Mouse (Mus musculus) limb, embryonic 10.5 days (tissue): Measurements from ENCODE around the gene Pde1b. TPM values are rescaled to one million over a fixed set of nuclear protein-coding genes. Genes with fewer than 3 reads are reported as not detected.

Source experiments
- DNase-seq: peaks from one replicate; pipeline ENCODE4 v3.0.0-alpha.2; 2017; ENCODE audit warnings: low spot score
- H3K27ac ChIP-seq: fragments of 300-500 bp; sonication (generic); 2 replicates; pipeline ENCODE4 v1.5.1; 2016; ENCODE audit warnings: mild to moderate bottlenecking
- H3K27me3 ChIP-seq: fragments of 300-500 bp; sonication (generic); 2 replicates; pipeline ENCODE4 v1.6.1; 2016; ENCODE audit warnings: low read depth, mild to moderate bottlenecking; ENCODE audit not compliant: poor library complexity, severe bottlenecking
- H3K36me3 ChIP-seq: fragments of 300-500 bp; sonication (generic); 2 replicates; pipeline ENCODE4 v1.6.1; 2016; ENCODE audit warnings: mild to moderate bottlenecking, moderate library complexity
- H3K4me1 ChIP-seq: fragments of 300-500 bp; sonication (generic); 2 replicates; pipeline ENCODE4 v1.6.1; 2016
- H3K4me3 ChIP-seq: fragments of 300-500 bp; sonication (generic); 2 replicates; pipeline ENCODE4 v1.5.1; 2016; ENCODE audit warnings: mild to moderate bottlenecking, moderate library complexity
- H3K9me3 ChIP-seq: fragments of 300-500 bp; sonication (generic); replicated peaks from 2 replicates; pipeline ENCODE4 v1.6.1; 2016; ENCODE audit warnings: mild to moderate bottlenecking
- WGBS: fragments of 180-500 bp; shearing (Covaris S2); methylation state at CpG from one replicate; pipeline ENCODE4 v1.1.7; 2016; 5-methylcytosine and 5-hydroxymethylcytosine counted together
- polyA plus RNA-seq: library from polyadenylated mRNA; unstranded; fragments of >200 nt; fragmentation: Nextera tagmentation; extraction: Ambion mirVana; gene quantifications from 2 replicates; pipeline ENCODE4 v1.2.1, GENCODE M21; 2016

Gene Pde1b
- polyA plus RNA-seq, 1 experiment from 2014 or later, result 2.9 TPM

- no peaks in the 10 kb centered on the region for H3K36me3 ChIP-seq
- H3K27me3 ChIP-seq, result peaks cover 60% of the 10 kb centered on the region
- WGBS, result 67% methylated on average over 2 of the region's 2 CpGs
- no peak for DNase-seq
- no peaks in the 10 kb centered on the region for H3K9me3 ChIP-seq
- no peak overlapping the region for H3K4me3 ChIP-seq
- H3K27ac ChIP-seq, result no peak overlapping the region
- H3K4me1 ChIP-seq, result peaks cover 33% of the 10 kb centered on the region
Measured at GRCm38 (mm10) chr15:103539259-103539658, 36.4 kb downstream of the Pde1b start.

GRCm38 (mm10) chr15:103540646-103541045 lies 37.8 kb downstream of the Pde1b start:
- DNase-seq, result peak; percentile 23

GRCm38 (mm10) chr15:103542526-103542925 lies 39.7 kb downstream of the Pde1b start:
- Histone ChIP-seq H3K27me3 (peaks cover 28% of the 10 kb centered on the region), H3K4me1 (peaks cover 24% of the 10 kb centered on the region), H3K9me3 (no peaks in the 10 kb centered on the region), H3K4me3 (no peak overlapping the region), H3K36me3 (no peaks in the 10 kb centered on the region), H3K27ac (no peak overlapping the region)
- no peak for DNase-seq

More at GRCm38 (mm10) chr15:103540646-103541045, 37.8 kb downstream of the Pde1b start:
- Histone ChIP-seq H3K4me1 (peaks cover 33% of the 10 kb centered on the region), H3K4me3 (no peak overlapping the region), H3K9me3 (no peaks in the 10 kb centered on the region), H3K36me3 (no peaks in the 10 kb centered on the region), H3K27ac (no peak overlapping the region), H3K27me3 (peaks cover 46% of the 10 kb centered on the region)
- WGBS, result 74% methylated on average over 1 of the region's 1 CpGs

GRCm38 (mm10) chr15:103547983-103548382 lies 45.1 kb downstream of the Pde1b start:
- Histone ChIP-seq H3K27ac (no peak overlapping the region), H3K9me3 (no peaks in the 10 kb centered on the region), H3K4me3 (no peak overlapping the region), H3K36me3 (no peaks in the 10 kb centered on the region), H3K27me3 (no peaks in the 10 kb centered on the region), H3K4me1 (0 out of 2 replicates have a peak, but pooled peaks cover 5% of the 10 kb centered on the region)
- WGBS, result 84% methylated on average over 3 of the region's 3 CpGs
- DNase-seq, result no peak

GRCm38 (mm10) chr15:103549475-103549874 lies 46.6 kb downstream of the Pde1b start:
- no peaks in the 10 kb centered on the region for H3K36me3 ChIP-seq
- H3K27me3 ChIP-seq, result no peaks in the 10 kb centered on the region
- H3K4me3 ChIP-seq, result no peak overlapping the region
- H3K27ac ChIP-seq, result no peak overlapping the region
- H3K9me3 ChIP-seq, result no peaks in the 10 kb centered on the region
- WGBS, result 95% methylated on average over 1 of the region's 1 CpGs
- no peaks in the 10 kb centered on the region for H3K4me1 ChIP-seq
- no peak for DNase-seq

- H3K4me1 ChIP-seq, result no peaks in the 10 kb centered on the region
- no peak for DNase-seq
- H3K36me3 ChIP-seq, result no peaks in the 10 kb centered on the region
- H3K4me3 ChIP-seq, result no peak overlapping the region
- no peaks in the 10 kb centered on the region for H3K9me3 ChIP-seq
- 30% methylated on average over 1 of the region's 1 CpGs for WGBS
- H3K27me3 ChIP-seq, result no peaks in the 10 kb centered on the region
- H3K27ac ChIP-seq, result no peak overlapping the region
Measured at GRCm38 (mm10) chr15:103551053-103551452, 48.2 kb downstream of the Pde1b start.

GRCm38 (mm10) chr15:103552096-103552690 lies 49.4 kb downstream of the Pde1b start:
- Histone ChIP-seq H3K36me3 (no peaks in the 10 kb centered on the region), H3K27ac (no peak overlapping the region), H3K4me1 (no peaks in the 10 kb centered on the region), H3K27me3 (no peaks in the 10 kb centered on the region), H3K4me3 (no peak overlapping the region), H3K9me3 (no peaks in the 10 kb centered on the region)
- 43% methylated on average over 3 of the region's 3 CpGs for WGBS
- DNase-seq, result no peak

GRCm38 (mm10) chr15:103564981-103565380 lies 62.1 kb downstream of the Pde1b start, which contains the start of gene Glycam1:
Gene Glycam1 (minus strand): TSS chr15:103565081.
- Histone ChIP-seq H3K4me1 (no peaks in the 10 kb centered on the region), H3K27ac (no peak within 1 kb of the TSS), H3K27me3 (no peaks in the 10 kb centered on the region), H3K4me3 (no peak within 1 kb of the TSS), H3K9me3 (no peaks in the 10 kb centered on the region), H3K36me3 (no peaks in the 10 kb centered on the region)
- no peak for DNase-seq

Other genes with a start within 250 kb of the Pde1b start
- 5.9 and 6.1 TPM in 2 replicates for gene Nfe2, start 244.6 kb upstream of the Pde1b start, polyA plus RNA-seq
- 305 and 309 TPM in 2 replicates for gene Copz1, start 230.3 kb upstream of the Pde1b start, polyA plus RNA-seq
- gene Gpr84, start 192.4 kb upstream of the Pde1b start, polyA plus RNA-seq, result 0.28 and 0.30 TPM in 2 replicates
- gene Zfp385a, start 162.9 kb upstream of the Pde1b start, polyA plus RNA-seq, result 22.1 and 22.8 TPM in 2 replicates
- 33.5 and 36.6 TPM in 2 replicates for gene Itga5, start 136.3 kb upstream of the Pde1b start, polyA plus RNA-seq
- not detected in 2 replicates for gene Gtsf1, start 72.6 kb upstream of the Pde1b start, polyA plus RNA-seq
- not detected in 2 replicates for gene Gtsf2, start 54.6 kb upstream of the Pde1b start, polyA plus RNA-seq
- 1.1 and 1.4 TPM in 2 replicates for gene Nckap1l, start 49.2 kb upstream of the Pde1b start, polyA plus RNA-seq
- 3.5 and 6.5 TPM in 2 replicates for gene Ppp1r1a, start 35.0 kb downstream of the Pde1b start, polyA plus RNA-seq
- not detected in 2 replicates for gene Glycam1, start 62.0 kb downstream of the Pde1b start, polyA plus RNA-seq